Mouse (Mus musculus) heart, postnatal 0 days (tissue): ENCODE results near the gene Picalm. TPM values are rescaled to one million over a fixed set of nuclear protein-coding genes. Genes with fewer than 3 reads are reported as not detected.

Experiments
- ATAC-seq: fragments of 200-750 bp; cut with Nextera tagmentation; 2 replicates; pipeline ENCODE4 v1.8.0; 2017; ENCODE audit warnings: low read depth, moderate number of reproducible peaks, moderate library complexity; ENCODE audit not compliant: insufficient read depth
- DNase-seq: peaks from one replicate; pipeline ENCODE4 v3.0.0-alpha.2; 2016; ENCODE audit warnings: low spot score
- H3K27ac ChIP-seq: fragments of 300-500 bp; sonication (generic); 2 replicates; pipeline ENCODE4 v1.5.1; 2014; ENCODE audit warnings: low read depth, mild to moderate bottlenecking
- H3K27me3 ChIP-seq: fragments of 300-500 bp; sonication (generic); 2 replicates; pipeline ENCODE4 v1.6.1; 2014; ENCODE audit warnings: low read length, mixed read lengths; ENCODE audit not compliant: control insufficient read depth, insufficient read depth
- H3K36me3 ChIP-seq: fragments of 300-500 bp; sonication (generic); replicated peaks from 2 replicates; pipeline ENCODE4 v1.6.1; 2014; ENCODE audit warnings: low read length, mixed read lengths; ENCODE audit not compliant: control insufficient read depth, insufficient read depth
- H3K4me1 ChIP-seq: fragments of 300-500 bp; sonication (generic); 2 replicates; pipeline ENCODE4 v1.6.1; 2014; ENCODE audit warnings: antibody characterized with exemption; ENCODE audit not compliant: control insufficient read depth, insufficient read depth
- H3K4me2 ChIP-seq: fragments of 300-500 bp; sonication (generic); 2 replicates; pipeline ENCODE4 v1.6.1; 2014; ENCODE audit warnings: low read depth, mild to moderate bottlenecking, low read length, moderate library complexity
- H3K4me3 ChIP-seq: fragments of 300-500 bp; sonication (generic); 2 replicates; pipeline ENCODE4 v1.5.1; 2014; ENCODE audit warnings: low read depth, low read length
- H3K9ac ChIP-seq: fragments of 300-500 bp; sonication (generic); replicated peaks from 2 replicates; pipeline ENCODE4 v1.6.1; 2014; ENCODE audit warnings: low read depth, low read length, mixed read lengths
- H3K9me3 ChIP-seq: fragments of 300-500 bp; sonication (generic); replicated peaks from 2 replicates; pipeline ENCODE4 v1.6.1; 2016; ENCODE audit warnings: low read length; ENCODE audit not compliant: control insufficient read depth
- CTCF ChIP-seq: IDR thresholded peaks from 2 replicates; pipeline ENCODE4 v1.5.1; 2016; ENCODE audit warnings: antibody characterized with exemption, control low read depth, low read depth
- EP300 ChIP-seq: IDR thresholded peaks from 2 replicates; pipeline ENCODE4 v1.6.1; 2016; ENCODE audit warnings: antibody characterized with exemption, low read depth
- WGBS: fragments of 180-500 bp; shearing (Covaris S2); extraction: QIAGEN DNeasy Blood & Tissue Kit; methylation state at CpG from one replicate; pipeline ENCODE4 v1.1.7; 2014; 5-methylcytosine and 5-hydroxymethylcytosine counted together
- polyA plus RNA-seq: library from polyadenylated mRNA; unstranded; fragments of >200 nt; fragmentation: Nextera tagmentation; extraction: Ambion mirVana; gene quantifications from 2 replicates; pipeline ENCODE4 v1.2.1, GENCODE M21; 2015
- total RNA-seq: library from RNA; depleted of rRNA; stranded (reverse); fragments of >200 nt; gene quantifications from 2 replicates; pipeline ENCODE4 v1.2.3, GENCODE M21; 2014; ENCODE audit warnings: low replicate concordance; rRNA removed

Gene Picalm
- total RNA-seq, result 169 and 208 TPM in 2 replicates
- 25.2 and 29.2 TPM in 2 replicates for polyA plus RNA-seq

DNA sequence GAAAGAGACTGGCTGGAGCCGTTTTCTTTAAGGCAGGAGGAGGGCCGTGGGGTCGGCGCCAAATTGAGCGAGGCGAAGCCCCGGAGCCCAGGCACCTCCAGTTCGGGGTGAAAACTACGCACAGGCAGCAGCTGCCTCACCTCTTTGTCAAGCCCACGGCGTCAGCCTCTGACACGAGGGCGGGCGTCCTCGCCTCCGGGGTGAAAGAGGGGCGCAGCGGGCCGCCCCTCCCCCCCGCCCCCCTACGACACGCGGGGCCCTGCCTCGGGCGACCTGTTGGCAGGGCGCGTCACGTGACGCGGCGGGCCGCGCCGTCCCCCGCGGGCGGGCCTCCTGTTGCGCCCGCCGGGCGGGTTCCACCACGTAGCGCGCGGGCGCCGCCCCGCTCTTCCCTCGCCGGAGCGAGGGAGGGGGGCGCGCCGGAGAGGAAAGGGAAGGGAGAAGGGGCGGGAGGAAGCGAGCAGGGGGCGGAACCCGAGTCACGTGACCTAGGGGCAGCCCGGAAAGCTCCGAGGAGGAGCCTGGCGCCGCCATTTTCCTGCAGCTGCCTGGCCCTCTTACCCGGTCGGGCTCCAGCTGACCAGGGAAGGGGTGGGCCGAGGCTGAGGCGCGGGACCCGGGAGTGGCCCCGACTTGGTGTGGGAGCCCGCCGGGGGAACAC is at the start of gene Picalm:
Gene Picalm (plus strand): TSS at position 482 of the 661 bp plus-strand sequence.
- Histone ChIP-seq H3K27ac (peak within 1 kb of the TSS; percentile 100), H3K36me3 (no peaks in the 10 kb centered on the region), H3K9ac (peak within 1 kb of the TSS; percentile 100), H3K27me3 (no peaks in the 10 kb centered on the region), H3K4me1 (peaks cover 16% of the 10 kb centered on the region; the same call in 1 of the 2 replicates), H3K4me3 (peak within 1 kb of the TSS; percentile 96), H3K9me3 (no peaks in the 10 kb centered on the region), H3K4me2 (peak within 1 kb of the TSS; percentile 82)
- ATAC-seq (peak; percentile 90), DNase-seq (peak; percentile 99)
- TF ChIP-seq EP300 (peak; percentile 82; the same call in 1 of the 2 replicates), CTCF (0 out of 2 replicates have a peak, but pooled peaks have one; percentile 1)
- under 1% methylated on average over 58 of the region's 72 CpGs for whole genome bisulfite sequencing

- no peak overlapping the region for H3K27ac ChIP-seq
- no peak overlapping the region for H3K4me3 ChIP-seq
- no peaks in the 10 kb centered on the region for H3K27me3 ChIP-seq
- H3K9ac ChIP-seq, result no peak overlapping the region
- 60% methylated on average over 7 of the region's 7 CpGs for WGBS
- no peaks in the 10 kb centered on the region for H3K9me3 ChIP-seq
- DNase-seq (no peak), ATAC-seq (no peak)
- H3K4me2 ChIP-seq, result no peak overlapping the region
- no peaks in the 10 kb centered on the region for H3K36me3 ChIP-seq
- peaks cover 8% of the 10 kb centered on the region; the same call in 1 of the 2 replicates for H3K4me1 ChIP-seq
- TF ChIP-seq EP300 (no peak), CTCF (no peak)
These were observed 46.2 kb upstream of the Picalm start for GRCm38 (mm10) chr7:90083799-90084198.

GRCm38 (mm10) chr7:90084531-90084930 is 45.5 kb upstream of the Picalm start:
- TF ChIP-seq EP300 (no peak), CTCF (no peak)
- Histone ChIP-seq H3K4me1 (peaks cover 8% of the 10 kb centered on the region; the same call in 1 of the 2 replicates), H3K9ac (no peak overlapping the region), H3K4me2 (no peak overlapping the region), H3K36me3 (no peaks in the 10 kb centered on the region), H3K27me3 (no peaks in the 10 kb centered on the region), H3K4me3 (no peak overlapping the region), H3K9me3 (no peaks in the 10 kb centered on the region), H3K27ac (no peak overlapping the region)
- no peak for ATAC-seq
- DNase-seq, result no peak

DNA sequence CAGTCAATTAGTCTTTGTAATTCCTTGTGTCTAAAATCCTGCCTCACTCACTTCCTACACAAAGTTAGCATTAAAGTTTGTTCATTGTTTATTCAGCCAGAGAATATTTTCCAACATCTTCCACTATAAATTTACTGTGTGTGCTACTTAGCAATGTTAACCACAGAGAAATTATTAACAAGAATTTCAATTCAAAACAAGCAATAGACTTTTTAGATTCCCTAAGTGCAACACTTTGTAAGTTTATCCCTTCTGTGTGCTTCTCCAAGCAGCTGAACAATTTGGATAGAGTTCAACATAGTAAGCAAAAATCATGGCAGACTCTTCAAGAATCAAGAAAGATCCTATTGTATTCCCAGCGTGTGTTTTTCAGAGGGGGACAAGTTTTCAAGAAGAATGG is 44.3 kb upstream of the Picalm start:
- H3K4me1 ChIP-seq, result 0 out of 2 replicates have a peak, but pooled peaks cover 3% of the 10 kb centered on the region
- no peaks in the 10 kb centered on the region for H3K27me3 ChIP-seq
- no peak overlapping the region for H3K4me2 ChIP-seq
- H3K4me3 ChIP-seq, result no peak overlapping the region
- TF ChIP-seq EP300 (no peak), CTCF (no peak)
- WGBS, result 40% methylated on average over 1 of the region's 1 CpGs
- no peaks in the 10 kb centered on the region for H3K9me3 ChIP-seq
- H3K36me3 ChIP-seq, result no peaks in the 10 kb centered on the region
- ATAC-seq (no peak), DNase-seq (no peak)
- no peak overlapping the region for H3K9ac ChIP-seq
- no peak overlapping the region for H3K27ac ChIP-seq

- ATAC-seq (no peak), DNase-seq (no peak)
- H3K4me2 ChIP-seq, result no peak overlapping the region
- no peaks in the 10 kb centered on the region for H3K4me1 ChIP-seq
- TF ChIP-seq CTCF (no peak), EP300 (no peak)
- no peak overlapping the region for H3K27ac ChIP-seq
- no peaks in the 10 kb centered on the region for H3K36me3 ChIP-seq
- no peak overlapping the region for H3K4me3 ChIP-seq
- no peaks in the 10 kb centered on the region for H3K9me3 ChIP-seq
- H3K27me3 ChIP-seq, result no peaks in the 10 kb centered on the region
- no peak overlapping the region for H3K9ac ChIP-seq
These were observed 43.2 kb upstream of the Picalm start for GRCm38 (mm10) chr7:90086821-90087220.

DNA sequence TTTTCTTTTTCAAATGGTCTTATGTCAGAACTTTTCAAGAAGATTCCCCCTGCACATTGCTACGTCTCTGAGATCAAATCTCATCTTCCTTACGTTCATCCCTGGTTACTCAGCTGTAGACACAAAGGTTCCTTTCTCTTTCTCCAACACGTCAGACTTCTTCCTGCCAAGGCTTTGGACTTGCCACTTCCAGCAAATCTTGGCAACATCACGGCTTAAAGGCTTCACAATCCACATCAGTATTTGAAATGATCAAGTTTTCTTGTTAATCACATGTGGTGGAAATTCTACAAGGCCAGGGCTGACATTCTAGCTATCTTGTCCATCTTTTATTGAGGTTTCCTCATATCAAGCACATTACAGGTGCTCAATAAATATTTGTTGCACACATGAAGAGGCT is 39.0 kb upstream of the Picalm start:
- H3K27ac ChIP-seq, result no peak overlapping the region
- 57% methylated on average over 4 of the region's 4 CpGs for WGBS
- H3K4me2 ChIP-seq, result no peak overlapping the region
- H3K36me3 ChIP-seq, result no peaks in the 10 kb centered on the region
- H3K9ac ChIP-seq, result no peak overlapping the region
- H3K4me3 ChIP-seq, result no peak overlapping the region
- no peak for ATAC-seq
- no peaks in the 10 kb centered on the region for H3K27me3 ChIP-seq
- TF ChIP-seq CTCF, result no peak
- TF ChIP-seq EP300, result no peak
- no peak for DNase-seq
- H3K4me1 ChIP-seq, result no peaks in the 10 kb centered on the region
- H3K9me3 ChIP-seq, result no peaks in the 10 kb centered on the region
